Mouse (Mus musculus) liver, embryonic 14.5 days (tissue): ENCODE measurements around the gene Stag1.

Experiments
- CTCF ChIP-seq: IDR thresholded peaks from 2 replicates; pipeline ENCODE4 v1.5.1; 2016; ENCODE audit warnings: antibody characterized with exemption, low read depth, control low read depth
- EP300 ChIP-seq: IDR thresholded peaks from 2 replicates; pipeline ENCODE4 v1.6.1; 2016; ENCODE audit warnings: antibody characterized with exemption, low read depth

GRCm38 (mm10) chr9:100992191-100992590 lies 394.6 kb downstream of the Stag1 start:
- TF ChIP-seq CTCF = no peak
- TF ChIP-seq EP300 = no peak
